Mouse (Mus musculus) CD8-positive naive resting alpha-beta T cell, adult 2 months (primary cell): ENCODE data around the gene Paox.

Experiments used
- DNase-seq, 2 experiments: peaks; one replicate each; pipeline ENCODE4 v3.0.0; 2022; ENCODE audit warnings: low read depth in 2 of 2, low spot score in 2 of 2

The Paox gene

DNA sequence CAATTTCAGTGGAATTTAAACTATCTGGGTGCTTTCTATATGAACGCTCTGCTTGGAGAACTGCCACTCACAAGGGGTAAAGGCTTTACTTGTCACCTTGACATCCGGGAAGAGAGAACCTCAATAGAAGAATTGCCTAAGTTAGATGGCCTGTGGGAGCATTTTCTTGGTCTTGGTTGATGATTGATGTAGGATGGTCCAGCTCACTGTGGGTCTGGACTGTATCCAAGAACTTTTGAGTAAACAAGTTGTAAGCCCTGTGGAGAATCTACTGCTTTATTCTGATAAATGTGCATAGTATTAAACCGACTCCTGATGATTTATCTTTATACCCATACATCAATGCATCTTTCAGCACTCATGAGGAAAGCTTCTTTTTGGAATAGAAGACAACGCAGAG lies 53.8 kb downstream of the Paox start:
- no peak for DNase-seq

GRCm38 (mm10) chr7:140170863-140171262 lies 55.3 kb downstream of the Paox start:
- no peak for DNase-seq

- no peak for DNase-seq
Measured at GRCm38 (mm10) chr7:140172936-140173335, 57.3 kb downstream of the Paox start, which contains the start of gene Olfr523. Gene Olfr523, plus strand, starts transcription at chr7:140173217.

- no peak for DNase-seq
Measured at GRCm38 (mm10) chr7:140179176-140179575, 63.6 kb downstream of the Paox start.

DNA sequence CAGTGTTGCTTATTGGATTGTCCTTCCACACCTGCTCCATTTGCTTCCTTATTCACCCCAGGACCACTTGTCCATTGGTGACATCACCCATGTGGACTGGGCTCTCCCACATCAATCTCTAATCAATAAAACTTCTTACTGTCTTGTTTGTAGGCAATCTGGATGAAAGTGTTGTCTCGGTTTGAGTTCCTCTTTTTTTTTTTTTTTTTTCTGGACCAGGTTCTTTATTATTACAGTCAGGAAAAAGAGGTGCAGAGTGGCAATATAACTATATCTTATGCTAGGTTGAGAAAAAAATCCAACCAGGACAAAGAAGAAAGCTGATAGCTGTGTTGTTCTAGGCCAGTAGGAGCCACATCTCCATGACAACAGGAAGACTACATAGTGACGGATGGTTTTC lies 65.1 kb downstream of the Paox start:
- DNase-seq = no peak

- DNase-seq = no peak
Measured at GRCm38 (mm10) chr7:140184206-140184605, 68.6 kb downstream of the Paox start.
